Mouse (Mus musculus) CH12.LX (cell line): ENCODE measurements around the gene Fam20c. TPM values are rescaled to one million over a fixed set of nuclear protein-coding genes. Genes with fewer than 3 reads are reported as not detected.

Source experiments
- DNase-seq: peaks from one replicate; pipeline ENCODE4 v3.0.0-alpha.2; 2013; ENCODE audit errors: extremely low read depth
- H3K27ac ChIP-seq: 2 replicates; pipeline ENCODE4 v1.5.1; 2012; ENCODE audit warnings: low read depth, mild to moderate bottlenecking, control low read depth, moderate library complexity; ENCODE audit not compliant: insufficient read depth
- H3K27me3 ChIP-seq: replicated peaks from 2 replicates; pipeline ENCODE3; 2012; ENCODE audit warnings: inconsistent platforms
- H3K36me3 ChIP-seq, 2 experiments: replicated peaks in 1 of 2; 2 replicates each; pipeline versions ENCODE3 to v1.6.1; 2012; ENCODE audit warnings: inconsistent platforms in 1 of 2, low read length in 1 of 2, mild to moderate bottlenecking in 1 of 2, mixed read lengths in 1 of 2, moderate library complexity in 1 of 2; ENCODE audit not compliant: control insufficient read depth in 1 of 2, insufficient read depth in 1 of 2
- H3K4me1 ChIP-seq, 2 experiments: 2 replicates each; pipeline ENCODE4 v1.6.1; 2012; ENCODE audit warnings: inconsistent platforms in 1 of 2, moderate library complexity in 1 of 2; ENCODE audit not compliant: insufficient read depth in 2 of 2, control insufficient read depth in 1 of 2
- H3K4me2 ChIP-seq: 2 replicates; pipeline ENCODE4 v1.6.1; 2012; ENCODE audit warnings: low read depth, mild to moderate bottlenecking, control low read depth; ENCODE audit not compliant: poor library complexity, insufficient read depth, severe bottlenecking
- H3K4me3 ChIP-seq, 3 experiments: fragments of 150-350 bp in 1 of 3; sonication (generic) in 1 of 3; replicated peaks in 1 of 3; 2 replicates each; pipeline versions ENCODE3 to v1.5.1; 2011 to 2012; ENCODE audit warnings: low read depth in 2 of 3, low read length in 2 of 3, mild to moderate bottlenecking in 2 of 3, moderate library complexity in 2 of 3, control low read depth in 1 of 3, improper control_type of control experiment in 1 of 3, inconsistent platforms in 1 of 3, mixed read lengths in 1 of 3; ENCODE audit not compliant: poor library complexity in 1 of 3
- H3K79me2 ChIP-seq: replicated peaks from 2 replicates; pipeline ENCODE4 v1.6.1; 2012; ENCODE audit warnings: mild to moderate bottlenecking, moderate library complexity; ENCODE audit not compliant: control insufficient read depth, poor library complexity, insufficient read depth, severe bottlenecking; ENCODE audit errors: extremely low read depth
- H3K9ac ChIP-seq: 2 replicates; pipeline ENCODE4 v1.6.1; 2012; ENCODE audit warnings: low read depth, mild to moderate bottlenecking, control low read depth, moderate library complexity; ENCODE audit not compliant: insufficient read depth
- H3K9me3 ChIP-seq: replicated peaks from 2 replicates; pipeline ENCODE3; 2012; ENCODE audit warnings: low read length, inconsistent platforms, mixed read lengths
- BHLHE40 ChIP-seq: IDR thresholded peaks from 2 replicates; pipeline ENCODE4 v1.6.1; 2011; ENCODE audit warnings: mild to moderate bottlenecking, low read depth, low read length, improper control_type of control experiment
- CHD1 ChIP-seq: IDR thresholded peaks from 2 replicates; pipeline ENCODE4 v1.6.1; 2012; ENCODE audit warnings: low read depth, low read length, improper control_type of control experiment, inconsistent platforms
- CHD2 ChIP-seq: IDR thresholded peaks from 2 replicates; pipeline ENCODE4 v1.6.1; 2011; ENCODE audit warnings: low read length, improper control_type of control experiment
- CTCF ChIP-seq, 2 experiments: IDR thresholded peaks in 1 of 2; conservative IDR thresholded peaks in 1 of 2; 2 replicates each; pipeline ENCODE4 v1.5.1; 2011 to 2012; ENCODE audit warnings: low read depth in 2 of 2, low read length in 2 of 2, improper control_type of control experiment in 1 of 2, inconsistent platforms in 1 of 2, mild to moderate bottlenecking in 1 of 2, moderate library complexity in 1 of 2
- GABPA ChIP-seq: IDR thresholded peaks from 2 replicates; pipeline ENCODE4 v1.6.1; 2012; ENCODE audit warnings: low read depth, low read length, improper control_type of control experiment, inconsistent platforms; ENCODE audit not compliant: insufficient replicate concordance
- IRF4 ChIP-seq: IDR thresholded peaks from 2 replicates; pipeline ENCODE4 v1.6.1; 2014; ENCODE audit warnings: low read depth, mild to moderate bottlenecking, inconsistent platforms, low read length, improper control_type of control experiment
- JUN ChIP-seq: IDR thresholded peaks from 2 replicates; pipeline ENCODE4 v1.6.1; 2011; ENCODE audit warnings: low read depth, mild to moderate bottlenecking, low read length, improper control_type of control experiment, moderate library complexity; ENCODE audit not compliant: insufficient read depth
- MAX ChIP-seq: IDR thresholded peaks from 2 replicates; pipeline ENCODE4 v1.6.1; 2011; ENCODE audit warnings: low read length, improper control_type of control experiment
- MAZ ChIP-seq: IDR thresholded peaks from 2 replicates; pipeline ENCODE4 v1.6.1; 2012; ENCODE audit warnings: low read depth, mild to moderate bottlenecking, inconsistent platforms, low read length, improper control_type of control experiment, moderate library complexity
- MXI1 ChIP-seq: IDR thresholded peaks from 2 replicates; pipeline ENCODE4 v1.6.1; 2011; ENCODE audit warnings: mild to moderate bottlenecking, low read depth, low read length, improper control_type of control experiment
- MYC ChIP-seq: IDR thresholded peaks from 2 replicates; pipeline ENCODE4 v1.6.1; 2011; ENCODE audit warnings: low read depth, mild to moderate bottlenecking, improper control_type of control experiment, low read length
- NRF1 ChIP-seq: IDR thresholded peaks from 2 replicates; pipeline ENCODE4 v1.6.1; 2014; ENCODE audit warnings: low read depth, mild to moderate bottlenecking, inconsistent platforms, low read length, improper control_type of control experiment, moderate library complexity
- POLR2AphosphoS2 ChIP-seq: IDR thresholded peaks from 2 replicates; pipeline ENCODE4 v1.6.1; 2011; ENCODE audit warnings: low read depth, low read length, improper control_type of control experiment
- SMC3 ChIP-seq: IDR thresholded peaks from 2 replicates; pipeline ENCODE4 v1.6.1; 2011; ENCODE audit warnings: low read depth, low read length, improper control_type of control experiment
- TCF12 ChIP-seq: IDR thresholded peaks from 2 replicates; pipeline ENCODE4 v1.6.1; 2014; ENCODE audit warnings: low read depth, mild to moderate bottlenecking, inconsistent platforms, low read length, improper control_type of control experiment
- USF2 ChIP-seq: conservative IDR thresholded peaks from 2 replicates; pipeline ENCODE4 v1.6.1; 2011; ENCODE audit warnings: low read depth, low read length, improper control_type of control experiment
- ZC3H11A ChIP-seq: IDR thresholded peaks from 2 replicates; pipeline ENCODE4 v1.6.1; 2012; ENCODE audit warnings: low read depth, mild to moderate bottlenecking, inconsistent platforms, low read length, improper control_type of control experiment
- ZMIZ1 ChIP-seq: IDR thresholded peaks from 2 replicates; pipeline ENCODE4 v1.6.1; 2012; ENCODE audit warnings: low read depth, mild to moderate bottlenecking, inconsistent platforms, low read length, improper control_type of control experiment
- dilution Hi-C: fragments of 300-500 bp; cut with MboI; formaldehyde crosslinking; loops from 2 replicates; pipeline ENCODE4 v1.14.3; 2020; ENCODE audit warnings: low sequenced_read_pairs; ENCODE audit not compliant: extremely low pct_unique_long_range_greater_than_20kb, extremely low pct_ligation_motif_present
- in situ Hi-C: fragments of 300-500 bp; cut with MboI; formaldehyde crosslinking; loops from 3 replicates; pipeline ENCODE4 v1.14.3; 2019; ENCODE audit warnings: low sequenced_read_pairs, low pct_ligation_motif_present, low pct_unique_long_range_greater_than_20kb, mixed read lengths
- polyA plus RNA-seq: library from polyadenylated mRNA; unstranded; fragments of >175 nt; gene quantifications from 2 replicates; pipeline ENCODE4 v1.2.1, GENCODE M21; 2012; ENCODE audit warnings: low read depth; ENCODE audit not compliant: insufficient read length
- total RNA-seq, 2 experiments: library from RNA; depleted of rRNA; stranded (reverse); fragments of 300-350 nt in 1 of 2; fragments of >200 nt in 1 of 2; gene quantifications; 2 replicates each; pipeline ENCODE4 v1.2.3; 2012 to 2014

Fam20c gene
- total and polyA plus RNA-seq, 3 experiments, result 0.13 to 0.84 (median 0.15) TPM

- H3K27me3 ChIP-seq, result no peaks in the 10 kb centered on the region
- H3K9me3 ChIP-seq, result peaks cover 4% of the 10 kb centered on the region
- H3K4me1 ChIP-seq, result peaks cover 0 to 19% of the 10 kb centered on the region in 2 experiments; a peak in 2 of 4 replicates
- H3K4me3 ChIP-seq, result no peak overlapping the region
- no peak overlapping the region for H3K27ac ChIP-seq
- H3K9ac ChIP-seq, result no peak overlapping the region
- TF ChIP-seq MAZ (no peak), ZC3H11A (no peak), CHD1 (no peak), SMC3 (no peak), ZMIZ1 (no peak), MAX (no peak), JUN (no peak), USF2 (no peak)
- in situ Hi-C loops (no loop called here), dilution Hi-C loops (no loop called here)
- H3K79me2 ChIP-seq, result no peaks in the 10 kb centered on the region
- DNase-seq, result no peak
- no peaks in the 10 kb centered on the region for H3K36me3 ChIP-seq
- H3K4me2 ChIP-seq, result no peak overlapping the region
These were observed 14.2 kb upstream of the Fam20c start for GRCm38 (mm10) chr5:138740150-138740549.

- DNase-seq, result no peak
- in situ Hi-C loops (no loop called here), dilution Hi-C loops (no loop called here)
- Histone ChIP-seq H3K27me3 (no peaks in the 10 kb centered on the region), H3K4me3 (no peak overlapping the region), H3K9ac (no peak overlapping the region), H3K79me2 (no peaks in the 10 kb centered on the region), H3K36me3 (no peaks in the 10 kb centered on the region), H3K4me1 (peaks cover 0 to 15% of the 10 kb centered on the region in 2 experiments; a peak in 2 of 4 replicates), H3K27ac (no peak overlapping the region), H3K9me3 (peaks cover 4% of the 10 kb centered on the region), H3K4me2 (no peak overlapping the region)
- TF ChIP-seq MXI1 (no peak), POLR2AphosphoS2 (no peak), CTCF (conservative IDR thresholded peaks at IDR 0.05 in 1 of 2, IDR thresholded peaks at IDR 0.05 in 1 of 2; ENCODE audit: low read depth in 2 of 2, low read length in 2 of 2) (no peak), USF2 (no peak)
These were observed 12.8 kb upstream of the Fam20c start for GRCm38 (mm10) chr5:138741516-138741915.

- in situ Hi-C loops, result no loop called here
- Histone ChIP-seq H3K79me2 (no peaks in the 10 kb centered on the region), H3K9me3 (peaks cover 4% of the 10 kb centered on the region), H3K27ac (no peak overlapping the region), H3K4me2 (no peak overlapping the region), H3K4me3 (no peak overlapping the region), H3K4me1 (peaks cover 0 to 15% of the 10 kb centered on the region in 2 experiments; a peak in 2 of 4 replicates), H3K27me3 (peaks cover 3% of the 10 kb centered on the region), H3K36me3 (no peaks in the 10 kb centered on the region), H3K9ac (no peak overlapping the region)
- dilution Hi-C loops, result no loop called here
- no peak for DNase-seq
- no peak for TF ChIP-seq MAX
- TF ChIP-seq NRF1, result no peak
- TF ChIP-seq BHLHE40, result no peak
- no peak for TF ChIP-seq MYC
- TF ChIP-seq CTCF (conservative IDR thresholded peaks at IDR 0.05 in 1 of 2, IDR thresholded peaks at IDR 0.05 in 1 of 2; ENCODE audit: low read depth in 2 of 2, low read length in 2 of 2), result no peak
- TF ChIP-seq CHD2, result no peak
- no peak for TF ChIP-seq USF2
- no peak for TF ChIP-seq JUN
- no peak for TF ChIP-seq IRF4
- TF ChIP-seq GABPA, result no peak
- no peak for TF ChIP-seq TCF12
These were observed 12.0 kb upstream of the Fam20c start for GRCm38 (mm10) chr5:138742281-138742680.
